ENCODE assay signal across 13 mouse cellular contexts in genomic region chr8:61549585-61549984, GRCm38 (mm10).
DNase-seq lines count a peak whose midpoint lies in the region; ATAC-seq and TF ChIP-seq lines count a peak whose summit lies in the region.
"Had no signal": no experiment of that assay in that cellular context is flagged by ENCODE, and none has a peak within 500 bp of the region (broad histone marks: within the 10 kb centered on the region; RNA-seq: fewer than 3 reads in every experiment).

No protein-coding gene starts in this region.

- DNase-seq in embryo, embryonic 9.5 days (ENCODE audit: extremely low spot score): peak; percentile 9
- no peak for DNase-seq in embryo, embryonic 11 days
- no peak for DNase-seq in kidney, adult 8-10 months
- DNase-seq in WW6 (ENCODE audit: low read depth, low spot score): peak; percentile 18
- no peak for DNase-seq in hindbrain, postnatal 0 days (ENCODE audit: low spot score)
- no peak for DNase-seq in left cerebral cortex, postnatal 25 days (ENCODE audit: low spot score in 2 of 2)
- DNase-seq in right cerebral cortex, postnatal 14 days: no peak
- DNase-seq: adrenal gland, adult 8-10 months; cerebellum, adult 11 months; heart, postnatal 36 days; right cerebral cortex, postnatal 4 days had no signal

- no peak overlapping the region for H3K9ac ChIP-seq in kidney, embryonic 15.5 days
- H3K9ac ChIP-seq in hindbrain, postnatal 0 days (replicated peaks; ENCODE audit: low read length): no peak overlapping the region

- H3K4me3 ChIP-seq in kidney, embryonic 15.5 days (replicated peaks): no peak overlapping the region
- H3K4me3 ChIP-seq in hindbrain, postnatal 0 days (ENCODE audit: low read length): no peak overlapping the region

- TF ChIP-seq CTCF in hindbrain, postnatal 0 days (IDR thresholded peaks at IDR 0.05; ENCODE audit: low read depth): no peak

- 74% methylated on average over 41 of the region's 41 CpGs for WGBS in kidney, embryonic 15.5 days
- whole genome bisulfite sequencing in hindbrain, postnatal 0 days: 61% methylated on average over 41 of the region's 41 CpGs

- H3K27ac ChIP-seq in kidney, embryonic 15.5 days: no peak overlapping the region
- no peak overlapping the region for H3K27ac ChIP-seq in hindbrain, postnatal 0 days
- H3K27ac ChIP-seq: macrophage had no signal

- no peaks in the 10 kb centered on the region for H3K27me3 ChIP-seq in kidney, embryonic 15.5 days
- H3K27me3 ChIP-seq in hindbrain, postnatal 0 days (ENCODE audit: insufficient read depth, low read length): no peaks in the 10 kb centered on the region

- H3K9me3 ChIP-seq in kidney, embryonic 15.5 days (replicated peaks): peaks cover 14% of the 10 kb centered on the region; the same call in 1 of the 2 replicates
- peaks cover 4% of the 10 kb centered on the region; the same call in 1 of the 2 replicates for H3K9me3 ChIP-seq in hindbrain, postnatal 0 days (ENCODE audit: low read length)

- peaks cover 25% of the 10 kb centered on the region for H3K36me3 ChIP-seq in kidney, embryonic 15.5 days
- H3K36me3 ChIP-seq in hindbrain, postnatal 0 days (ENCODE audit: insufficient read depth, low read length): no peaks in the 10 kb centered on the region

- H3K4me1 ChIP-seq in kidney, embryonic 15.5 days: 0 out of 2 replicates have a peak, but pooled peaks cover 4% of the 10 kb centered on the region
- no peaks in the 10 kb centered on the region for H3K4me1 ChIP-seq in hindbrain, postnatal 0 days (ENCODE audit: insufficient read depth, low read length)

- ATAC-seq in kidney, embryonic 15.5 days (replicated peaks; ENCODE audit: low FRiP score): 0 out of 2 replicates have a peak, but pooled peaks have one; percentile 33
- ATAC-seq in hindbrain, postnatal 0 days: peak; percentile 40; the same call in 1 of the 2 replicates

- intact Hi-C loops in left cerebral cortex, postnatal 25 days (cut with DNase I): no loop called here

- H3K4me2 ChIP-seq in kidney, embryonic 15.5 days: no peak overlapping the region
- peak overlapping the region; percentile 25; the same call in 1 of the 2 replicates for H3K4me2 ChIP-seq in hindbrain, postnatal 0 days (ENCODE audit: low read depth, low read length)

Comparison
In these comparisons a context has a peak if more than half of its experiments do, and no peak if none do; other contexts are left out.
1. DNase-seq: peak in embryo, embryonic 9.5 days (single experiment) and WW6 (single experiment); none in embryo, embryonic 11 days (single experiment), kidney, adult 8-10 months (0 of 2), hindbrain, postnatal 0 days (single experiment), left cerebral cortex, postnatal 25 days (0 of 2) and right cerebral cortex, postnatal 14 days (single experiment).